Mouse (Mus musculus) gastrocnemius, postnatal 25 days (tissue): ENCODE measurements around the gene S100a14. TPM values are rescaled to one million over a fixed set of nuclear protein-coding genes. Genes with fewer than 3 reads are reported as not detected.
A peak's percentile ranks its signal among the peaks of the same experiment; 100 is the strongest.

Experiments
- DNase-seq: peaks from one replicate; pipeline ENCODE4 v3.0.0; 2022
- total RNA-seq, 2 experiments: library from RNA; stranded (reverse); gene quantifications; 1 replicate in 1 of 2; 2 replicates in 1 of 2; pipeline ENCODE4 v1.2.3; 2021

Gene S100a14
- total RNA-seq, 2 experiments from 2014 or later: 0.29 to 0.67 TPM

DNA sequence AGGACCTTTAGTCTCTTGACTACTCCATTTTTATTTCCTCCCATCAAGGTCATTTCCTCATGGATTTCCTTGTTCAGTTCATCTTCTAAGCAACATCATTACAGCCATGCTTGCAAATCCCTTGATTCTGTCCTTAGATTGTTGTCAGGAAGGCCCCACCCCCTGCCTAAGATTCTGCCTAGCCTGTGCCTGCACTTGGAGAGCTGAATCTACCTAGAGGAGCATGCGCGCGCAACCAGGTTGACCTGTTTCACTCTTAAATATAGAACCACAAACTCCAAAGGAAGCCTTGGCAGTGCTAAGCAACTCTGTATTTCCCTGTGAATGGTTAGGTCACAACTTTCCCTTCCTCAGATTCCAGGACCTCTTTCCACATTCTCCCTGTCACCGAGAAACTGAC, 8.9 kb upstream of the S100a14 start:
- DNase-seq: no peak

DNA sequence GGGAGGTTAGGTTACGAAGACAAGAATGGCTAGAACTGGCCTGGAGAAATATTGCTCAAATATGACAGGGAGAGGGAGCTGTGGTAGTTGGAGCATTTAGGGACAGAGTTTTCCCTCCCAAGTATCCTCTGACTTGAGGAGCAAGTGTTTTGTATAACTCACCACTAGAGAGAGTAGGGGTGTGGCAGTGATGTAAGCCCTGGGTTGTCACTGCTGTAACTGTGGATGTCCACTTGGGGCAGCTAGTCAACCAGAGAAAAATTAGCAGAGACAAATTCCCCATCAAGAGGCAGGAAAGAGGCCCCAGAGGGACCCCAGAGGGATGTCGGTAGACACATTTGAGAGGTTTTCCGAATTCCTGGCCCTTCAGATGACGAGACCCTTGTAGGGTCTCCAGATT, 1.2 kb upstream of the S100a14 start:
- peak; percentile 48 for DNase-seq

DNA sequence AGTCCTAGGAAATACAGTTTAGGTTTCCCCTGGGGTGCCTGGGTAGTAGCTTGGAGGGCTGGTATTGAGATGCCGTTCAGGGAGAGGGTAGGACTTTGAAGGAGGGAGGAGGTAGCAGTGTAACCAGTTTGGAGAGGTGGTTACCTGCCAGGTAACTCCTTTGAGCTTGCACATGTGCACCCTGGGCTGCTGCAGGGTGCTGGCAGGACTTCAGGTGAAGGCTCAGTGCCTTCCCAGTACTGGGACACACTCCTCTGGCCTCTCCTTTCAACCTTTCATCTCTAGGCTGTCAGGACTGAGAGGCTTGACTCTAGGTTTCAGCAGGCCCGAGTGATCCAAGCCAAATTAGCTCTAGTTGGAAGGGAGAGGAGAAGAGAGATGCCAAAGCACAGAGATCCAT, 580 bp upstream of the S100a14 start:
- no peak for DNase-seq

DNA sequence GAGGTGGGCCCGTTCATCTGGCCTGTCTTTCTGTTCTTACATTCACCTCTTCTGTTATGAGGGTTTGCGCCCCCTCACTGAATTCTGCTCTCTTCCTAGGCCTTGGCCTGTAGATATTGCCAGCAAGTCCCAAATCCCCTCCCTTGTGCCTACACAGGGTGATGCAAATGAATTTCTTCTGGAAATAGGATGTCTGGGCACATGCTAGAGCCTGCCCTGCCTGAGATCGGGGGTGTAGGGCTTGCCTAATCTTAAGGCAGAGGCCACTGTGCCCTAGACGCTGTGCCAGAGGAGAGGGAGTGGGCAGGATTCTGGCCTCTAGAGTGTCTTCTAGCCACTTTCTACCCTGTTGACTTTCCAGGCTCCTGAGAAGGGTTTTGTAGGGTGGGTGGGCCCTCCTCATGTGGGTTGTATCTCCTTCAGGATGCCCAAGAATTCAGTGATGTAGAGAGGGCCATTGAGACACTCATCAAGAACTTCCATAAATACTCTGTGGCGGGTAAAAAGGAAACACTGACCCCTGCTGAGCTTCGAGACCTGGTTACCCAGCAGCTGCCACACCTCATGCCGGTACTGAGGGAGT, 726 bp downstream of the S100a14 start:
- no peak for DNase-seq

DNA sequence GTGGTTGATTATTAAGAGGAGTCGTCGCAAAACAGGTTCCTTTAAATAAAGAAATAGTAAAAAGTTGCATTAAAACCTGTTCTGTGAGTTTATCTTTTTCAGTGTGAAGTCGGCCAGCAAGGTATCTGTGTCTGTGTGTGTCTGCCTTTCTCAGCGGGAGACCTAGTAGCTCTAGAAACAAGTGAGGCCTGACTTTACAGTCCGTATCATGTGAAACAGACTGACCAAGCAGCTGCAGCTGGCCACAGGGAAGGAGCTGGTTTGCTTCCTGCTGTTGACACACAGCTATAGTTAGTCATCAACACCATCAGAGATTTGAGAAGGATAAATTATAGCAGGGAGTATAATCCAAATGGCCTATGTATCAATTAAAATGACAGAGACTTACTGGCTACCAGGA, 5.1 kb downstream of the S100a14 start:
- no peak for DNase-seq

DNA sequence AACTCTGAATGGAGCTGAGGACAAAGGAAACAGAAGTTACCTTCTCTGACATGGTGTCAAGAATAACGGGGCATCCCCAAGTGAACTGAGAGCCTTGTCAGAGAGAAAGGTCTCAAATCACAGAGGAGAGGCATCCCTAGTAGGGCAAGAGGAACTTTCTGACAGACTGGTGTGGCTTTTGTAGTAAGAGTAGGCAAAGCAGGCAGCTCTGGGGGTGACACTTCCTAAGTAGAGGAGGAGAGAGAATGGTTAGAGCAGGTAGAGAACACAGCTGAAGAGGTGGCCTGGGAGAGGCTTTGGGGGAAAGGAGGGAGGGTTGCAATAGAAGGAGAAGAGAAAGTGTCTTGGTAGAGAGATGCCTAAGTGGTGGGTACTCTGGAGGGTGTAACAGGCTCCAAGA, 8.8 kb downstream of the S100a14 start:
- no peak for DNase-seq

DNA sequence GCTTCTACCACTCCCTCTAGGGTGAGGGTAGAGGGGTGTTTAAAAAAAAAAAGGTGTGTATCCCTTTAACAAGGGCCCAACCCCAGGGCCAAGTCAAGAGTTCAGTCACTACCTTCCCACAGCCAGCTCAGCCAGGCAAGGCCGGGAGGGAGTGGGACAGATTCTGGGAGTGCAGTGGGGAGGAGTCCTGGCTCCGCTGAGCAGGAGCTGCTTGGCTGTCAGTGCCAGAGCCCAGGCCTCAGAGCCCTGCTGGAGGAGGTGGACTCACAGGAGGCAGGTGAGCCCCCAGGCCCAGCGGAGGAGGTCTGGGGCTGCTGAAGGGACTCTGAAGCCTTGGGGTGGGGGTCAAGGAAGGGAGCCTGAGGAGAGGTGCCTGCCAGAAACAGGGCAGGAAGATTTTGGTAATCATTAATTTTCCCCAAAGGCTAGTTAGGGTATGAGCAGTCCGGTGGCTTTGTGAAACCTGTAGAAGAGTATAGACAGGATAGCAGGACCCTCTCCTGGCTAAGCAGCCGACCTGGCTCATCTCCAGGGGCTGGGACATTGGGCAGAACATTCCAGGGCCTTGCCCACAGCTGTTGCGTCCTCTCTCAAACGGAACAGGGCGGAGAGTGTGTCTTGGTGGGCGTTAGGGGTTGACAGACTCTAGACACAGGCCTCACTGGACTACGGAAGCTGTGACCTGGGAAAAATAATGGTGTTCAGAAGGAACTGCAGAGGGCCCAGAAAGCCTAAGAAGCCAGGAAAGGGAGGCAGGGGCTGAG, 10.7 kb downstream of the S100a14 start, which contains the start of gene S100a16:
S100a16 (plus strand) TSS at position 114 of the 764 bp plus-strand sequence.
- peak; percentile 90 for DNase-seq

DNA sequence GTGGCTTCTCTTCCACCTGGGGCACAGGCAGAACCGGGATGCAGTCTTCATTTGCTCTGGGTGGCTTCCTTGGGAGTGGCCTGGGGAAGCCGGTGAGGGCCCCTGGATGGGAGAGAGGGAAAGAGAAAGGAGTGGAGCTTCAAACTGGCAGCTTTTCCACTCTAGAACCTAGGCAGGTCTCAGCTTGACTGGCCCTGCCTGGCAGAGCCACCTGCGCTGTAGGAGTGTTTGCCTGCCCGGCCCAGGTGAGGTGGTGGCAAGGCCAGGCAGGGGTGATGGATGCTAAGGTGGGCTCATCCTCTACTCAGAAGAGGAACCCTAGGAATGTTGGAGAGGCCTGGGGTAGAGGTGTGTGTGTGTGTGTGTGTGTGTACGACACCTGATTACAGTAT, 11.2 kb downstream of the S100a14 start:
- no peak for DNase-seq

DNA sequence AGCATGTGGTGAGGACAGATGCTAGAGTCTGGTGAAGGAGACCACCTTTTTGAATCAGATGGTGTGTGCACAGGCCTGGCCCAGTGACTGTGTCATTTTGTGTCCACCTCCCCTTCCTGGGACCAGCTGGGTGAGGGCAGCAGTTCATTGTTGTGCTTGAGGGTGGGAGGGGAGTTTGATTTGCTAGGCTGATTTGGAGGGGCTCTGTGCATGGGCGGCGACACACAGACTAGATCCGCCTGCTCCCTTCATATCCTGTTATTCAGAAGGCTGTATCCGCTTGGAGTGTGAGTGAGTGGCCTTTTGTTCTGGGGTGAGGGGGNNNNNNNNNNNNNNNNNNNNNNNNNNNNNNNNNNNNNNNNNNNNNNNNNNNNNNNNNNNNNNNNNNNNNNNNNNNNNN, 14.2 kb downstream of the S100a14 start:
- DNase-seq: peak; percentile 24

DNA sequence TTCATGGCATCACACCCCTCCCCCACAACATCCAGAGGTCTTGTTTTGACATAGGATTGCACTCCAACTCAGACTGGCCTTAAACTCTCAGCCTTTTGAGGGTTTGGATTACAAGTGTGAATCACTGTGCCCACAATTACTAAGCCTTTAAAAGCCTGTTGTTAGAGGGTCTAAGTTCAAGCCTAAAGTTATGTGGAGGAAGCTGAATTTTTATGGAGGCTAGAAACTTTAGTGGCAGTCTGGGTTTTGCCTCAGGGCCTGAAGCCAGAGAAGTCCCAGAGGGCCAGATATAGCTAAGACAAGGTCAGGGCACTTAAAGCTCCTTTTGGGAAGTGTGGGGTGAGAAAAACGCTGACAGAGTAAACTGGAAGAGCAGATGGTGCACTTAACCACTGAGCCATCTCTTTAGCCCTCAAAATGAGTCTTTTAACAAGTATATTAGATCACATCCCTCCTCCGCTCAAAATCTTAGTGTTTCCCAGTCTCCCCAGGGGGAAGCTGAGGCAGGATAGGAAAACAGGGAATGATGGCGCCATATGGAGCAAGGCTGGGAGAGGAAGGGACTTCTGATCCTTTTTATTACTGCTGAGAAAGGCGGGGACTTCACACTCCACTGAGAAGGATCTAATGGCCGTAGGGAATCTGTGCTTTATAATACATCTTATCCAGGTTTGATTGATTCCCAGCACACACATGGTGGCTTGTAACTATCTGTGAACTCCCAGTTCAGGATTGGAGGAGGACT, 23.2 kb downstream of the S100a14 start:
- DNase-seq: no peak

DNA sequence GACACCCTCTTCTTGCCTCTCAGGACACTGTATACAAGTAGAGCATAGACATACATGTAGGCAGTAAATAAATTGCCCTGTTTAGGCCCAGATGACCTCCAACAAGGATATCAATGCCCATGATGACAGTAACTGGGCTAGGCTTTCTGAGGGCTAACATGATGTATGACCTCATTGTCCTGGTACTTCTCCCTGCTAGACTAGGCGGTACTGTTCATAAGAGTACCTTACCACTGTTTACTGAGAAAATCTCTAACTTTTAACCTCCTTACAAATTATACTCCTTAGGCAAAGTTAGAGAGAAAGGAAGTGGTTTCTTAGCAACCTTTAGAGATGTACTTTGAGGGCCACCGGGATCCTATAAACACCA, 23.8 kb downstream of the S100a14 start:
- DNase-seq: no peak

DNA sequence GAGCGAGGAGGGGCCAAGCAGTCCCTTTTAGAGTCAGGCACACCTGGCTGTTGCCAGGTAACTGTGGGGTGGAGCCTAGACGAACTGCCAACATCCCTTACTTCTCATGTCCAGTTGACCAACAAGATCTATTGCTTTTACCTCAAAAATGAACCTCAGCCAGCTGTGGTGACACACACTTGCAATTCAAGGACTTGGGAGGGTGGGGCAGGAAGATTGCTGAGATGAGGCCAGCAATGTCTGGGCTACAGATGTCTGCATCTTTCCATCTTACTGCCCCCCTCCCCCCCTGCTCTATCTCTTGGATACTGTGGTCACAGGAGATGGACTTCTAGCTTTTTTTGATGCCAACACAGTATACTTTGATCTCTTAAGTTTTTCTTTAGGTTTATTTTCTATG, 25.6 kb downstream of the S100a14 start:
- no peak for DNase-seq

DNA sequence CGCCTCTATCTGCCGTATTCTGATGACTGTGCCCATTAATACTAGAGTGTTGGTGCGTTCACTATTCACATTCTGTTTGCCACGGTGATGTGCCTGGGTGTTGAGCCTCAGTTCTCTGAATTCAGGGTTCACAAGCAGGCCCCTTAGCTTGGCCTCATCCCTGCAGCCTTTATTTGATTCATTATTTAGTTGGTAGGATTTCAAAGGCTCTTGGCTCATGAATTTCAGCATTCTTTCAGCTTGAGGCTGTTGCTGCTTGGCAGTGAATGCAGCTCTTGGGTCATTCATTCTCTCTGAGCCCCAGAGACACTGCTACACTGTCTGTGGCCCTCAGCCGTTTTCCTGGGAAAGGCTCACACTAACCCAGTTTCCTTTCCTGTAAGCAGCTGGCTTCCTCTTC, 29.3 kb downstream of the S100a14 start:
- peak; percentile 24 for DNase-seq

DNA sequence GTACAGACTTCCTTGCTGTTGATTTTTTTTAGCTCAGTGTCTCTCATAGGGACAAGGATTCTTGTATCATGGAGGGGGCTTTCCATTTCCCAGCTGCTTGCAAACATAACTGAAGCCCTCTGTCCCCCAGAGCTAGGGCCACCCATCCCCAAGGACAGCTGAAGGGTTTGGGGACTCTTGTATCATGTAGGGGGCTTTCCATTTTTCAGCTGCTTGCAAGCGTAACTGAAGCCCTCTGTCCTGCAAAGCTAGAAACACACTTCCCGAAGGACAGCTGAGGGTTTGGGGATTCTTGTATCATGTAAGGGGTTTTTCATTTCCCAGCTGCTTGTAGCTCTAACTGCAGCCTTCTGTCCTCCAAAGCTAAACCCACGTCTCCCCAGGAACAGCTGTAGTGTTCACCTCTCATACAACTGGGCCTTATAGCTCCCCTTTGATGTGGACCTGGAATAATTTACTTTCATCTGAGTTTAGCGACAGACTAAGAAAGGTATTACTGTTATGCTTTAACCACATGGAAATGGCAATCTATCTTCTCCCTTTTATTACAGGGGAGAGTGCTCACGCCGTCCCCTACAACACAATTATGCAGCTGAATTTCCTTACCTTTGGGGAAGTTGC, 33.5 kb downstream of the S100a14 start, which contains the start of gene S100a3:
S100a3 (plus strand) TSS at position 571 of the 621 bp plus-strand sequence.
- DNase-seq: no peak

DNA sequence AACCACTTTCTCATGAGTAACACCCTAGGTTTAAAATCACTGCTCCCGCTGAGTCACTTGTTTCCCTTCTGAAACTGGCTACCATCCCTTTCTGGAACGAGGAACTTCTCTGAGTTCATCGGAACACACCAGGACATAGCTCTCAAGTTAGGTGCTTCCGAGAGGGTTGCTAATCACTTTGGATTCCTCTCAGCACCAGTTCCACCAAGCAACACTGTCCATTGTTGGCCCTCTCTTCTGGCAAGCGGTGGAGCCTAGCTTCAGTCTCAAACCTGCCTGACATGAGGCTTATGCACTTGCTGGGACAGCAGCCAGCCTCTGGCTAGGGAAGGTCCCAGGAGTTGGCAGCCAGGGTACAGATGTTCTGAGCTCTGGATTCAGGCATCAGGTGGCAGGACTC, 48.0 kb downstream of the S100a14 start:
- peak; percentile 48 for DNase-seq

DNA sequence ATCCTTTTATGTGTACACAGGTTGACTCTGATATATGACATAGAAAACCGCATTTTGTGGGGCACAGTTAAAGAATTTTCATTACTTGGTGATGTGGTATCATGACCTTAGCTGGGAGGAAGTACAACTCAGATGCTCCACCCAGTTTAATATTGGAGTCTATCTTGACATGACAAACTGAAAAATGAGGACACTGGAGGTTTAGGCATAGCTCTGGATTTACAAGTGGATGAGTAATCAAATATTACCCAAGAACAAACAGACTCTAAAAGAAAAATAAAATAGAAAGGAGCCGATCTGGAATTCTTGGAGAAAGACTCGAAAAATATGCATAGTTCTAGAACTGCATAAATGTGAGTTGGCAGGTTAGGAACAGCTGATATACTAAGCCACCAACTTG, 48.7 kb downstream of the S100a14 start:
- no peak for DNase-seq

DNA sequence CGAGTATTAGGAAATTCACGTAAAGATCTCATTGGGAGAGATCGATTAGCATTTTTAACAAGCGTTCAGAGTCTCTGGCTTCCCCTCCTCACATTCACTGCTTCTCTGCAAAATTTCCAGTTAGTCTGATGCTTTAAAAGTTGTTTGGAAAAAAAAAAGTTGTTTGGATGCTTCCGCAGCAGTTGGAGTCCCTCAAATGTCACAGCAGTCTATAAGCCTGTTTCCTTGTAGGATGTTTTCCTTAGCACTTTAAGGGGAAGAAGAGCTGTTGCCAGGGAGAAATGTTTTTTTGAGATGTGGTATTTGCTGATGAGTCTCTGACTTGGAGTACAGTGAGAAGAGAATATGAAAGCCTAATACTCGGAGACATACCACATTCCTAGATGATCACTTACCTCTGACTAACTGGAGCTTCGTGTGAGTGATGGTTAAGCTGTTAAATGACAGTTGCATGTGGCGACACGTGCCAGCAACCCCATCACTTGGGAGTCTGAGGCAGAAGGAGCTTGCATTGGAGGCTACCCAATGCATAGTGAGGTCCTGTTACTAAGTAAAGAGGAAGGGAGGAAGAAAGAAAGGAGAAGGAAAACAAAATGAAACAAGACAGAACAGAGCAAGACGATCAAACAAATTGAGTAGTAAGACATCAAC, 49.8 kb downstream of the S100a14 start:
- DNase-seq: no peak

Other genes with a start within 250 kb of the S100a14 start
- 10 to 100 TPM; 37.2 to 40.0 TPM for gene Gatad2b, start 233.7 kb upstream of the S100a14 start, total RNA-seq
- gene Slc27a3, start 136.9 kb upstream of the S100a14 start, total RNA-seq: 1 to 10 TPM; 1.5 to 1.7 TPM
- gene Ints3, start 93.2 kb upstream of the S100a14 start, total RNA-seq: 10 to 100 TPM; 14.5 to 15.9 TPM
- gene Npr1, start 61.0 kb upstream of the S100a14 start, total RNA-seq: 10 to 100 TPM in 1 of 2 experiments, 1 to 10 TPM in 1; 7.7 to 10.8 TPM
- gene Ilf2, start 50.7 kb upstream of the S100a14 start, total RNA-seq: 10 to 100 TPM; 23.4 to 25.6 TPM
- gene Snapin, start 35.8 kb upstream of the S100a14 start, total RNA-seq: 10 to 100 TPM; 57.4 to 60.0 TPM
- gene Chtop, start 17.4 kb upstream of the S100a14 start, total RNA-seq: 10 to 100 TPM; 86.0 to 86.1 TPM
- 100 to 1,000 TPM; 112 to 150 TPM for gene S100a1, start 12.5 kb upstream of the S100a14 start, total RNA-seq
- gene S100a13, start 12.4 kb upstream of the S100a14 start, total RNA-seq: 10 to 100 TPM in 1 of 2 experiments, 1 to 10 TPM in 1; 9.5 to 16.8 TPM
- 10 to 100 TPM; 62.7 to 69.8 TPM for gene S100a16, start 10.4 kb downstream of the S100a14 start, total RNA-seq
- gene S100a3, start 33.7 kb downstream of the S100a14 start, total RNA-seq: not detected
- not detected for gene S100a2, start 63.4 kb downstream of the S100a14 start, total RNA-seq
- not detected for gene Gm42674, start 75.0 kb downstream of the S100a14 start, total RNA-seq
- 10 to 100 TPM; 11.3 to 23.2 TPM for gene S100a4, start 76.9 kb downstream of the S100a14 start, total RNA-seq
- gene S100a5, start 81.7 kb downstream of the S100a14 start, total RNA-seq: not detected
- 100 to 1,000 TPM in 1 of 2 experiments, 10 to 100 TPM in 1; 65.8 to 112 TPM for gene S100a6, start 86.0 kb downstream of the S100a14 start, total RNA-seq
- gene S100a7a, start 127.2 kb downstream of the S100a14 start, total RNA-seq: under 1 TPM; 0.20 to 0.43 TPM
- not detected for gene S100a8, start 142.1 kb downstream of the S100a14 start, total RNA-seq
- under 1 TPM in 1 of 2 experiments, not detected in 1; 0.59 TPM for gene S100a9, start 168.9 kb downstream of the S100a14 start, total RNA-seq
- gene Pglyrp4, start 200.1 kb downstream of the S100a14 start, total RNA-seq: not detected